Mouse (Mus musculus) hindbrain, postnatal 0 days (tissue): ENCODE measurements around the gene Igf1. TPM values are rescaled to one million over a fixed set of nuclear protein-coding genes. Genes with fewer than 3 reads are reported as not detected.

Experiments used
- ATAC-seq: fragments of 200-750 bp; cut with Nextera tagmentation; 2 replicates; pipeline ENCODE4 v1.8.0; 2017; ENCODE audit warnings: mild to moderate bottlenecking, moderate TSS enrichment, moderate library complexity
- DNase-seq: peaks from one replicate; pipeline ENCODE4 v3.0.0-alpha.2; 2015; ENCODE audit warnings: low spot score
- H3K27ac ChIP-seq: fragments of 300-500 bp; sonication (generic); 2 replicates; pipeline ENCODE4 v1.5.1; 2014; ENCODE audit warnings: mild to moderate bottlenecking
- H3K27me3 ChIP-seq: fragments of 300-500 bp; sonication (generic); 2 replicates; pipeline ENCODE4 v1.6.1; 2014; ENCODE audit warnings: low read length, mixed read lengths; ENCODE audit not compliant: insufficient read depth
- H3K36me3 ChIP-seq: fragments of 300-500 bp; sonication (generic); 2 replicates; pipeline ENCODE4 v1.6.1; 2014; ENCODE audit warnings: low read length, mixed read lengths; ENCODE audit not compliant: insufficient read depth
- H3K4me1 ChIP-seq: fragments of 300-500 bp; sonication (generic); 2 replicates; pipeline ENCODE4 v1.6.1; 2014; ENCODE audit warnings: antibody characterized with exemption, low read length, mixed read lengths; ENCODE audit not compliant: insufficient read depth
- H3K4me2 ChIP-seq: fragments of 300-500 bp; sonication (generic); 2 replicates; pipeline ENCODE4 v1.6.1; 2014; ENCODE audit warnings: low read depth, mild to moderate bottlenecking, low read length, moderate library complexity, mixed read lengths
- H3K4me3 ChIP-seq: fragments of 300-500 bp; sonication (generic); 2 replicates; pipeline ENCODE4 v1.5.1; 2014; ENCODE audit warnings: low read length
- H3K9ac ChIP-seq: fragments of 300-500 bp; sonication (generic); replicated peaks from 2 replicates; pipeline ENCODE4 v1.6.1; 2014; ENCODE audit warnings: mild to moderate bottlenecking, low read length, moderate library complexity, mixed read lengths
- H3K9me3 ChIP-seq: fragments of 300-500 bp; sonication (generic); 2 replicates; pipeline ENCODE4 v1.6.1; 2016; ENCODE audit warnings: low read length, mixed read lengths
- CTCF ChIP-seq: IDR thresholded peaks from 2 replicates; pipeline ENCODE4 v1.5.1; 2016; ENCODE audit warnings: antibody characterized with exemption, control low read depth, low read depth
- WGBS: fragments of 180-500 bp; shearing (Covaris S2); extraction: QIAGEN DNeasy Blood & Tissue Kit; methylation state at CpG from one replicate; pipeline ENCODE4 v1.1.7; 2014; 5-methylcytosine and 5-hydroxymethylcytosine counted together
- polyA plus RNA-seq: library from polyadenylated mRNA; unstranded; fragments of >200 nt; fragmentation: Nextera tagmentation; extraction: Ambion mirVana; gene quantifications from 2 replicates; pipeline ENCODE4 v1.2.1, GENCODE M21; 2015
- total RNA-seq: library from RNA; depleted of rRNA; stranded (reverse); fragments of >200 nt; gene quantifications from 2 replicates; pipeline ENCODE4 v1.2.3, GENCODE M21; 2014

Igf1 gene
- total and polyA plus RNA-seq, 2 experiments from 2014 or later, result 9.1 to 14.6 TPM

DNA sequence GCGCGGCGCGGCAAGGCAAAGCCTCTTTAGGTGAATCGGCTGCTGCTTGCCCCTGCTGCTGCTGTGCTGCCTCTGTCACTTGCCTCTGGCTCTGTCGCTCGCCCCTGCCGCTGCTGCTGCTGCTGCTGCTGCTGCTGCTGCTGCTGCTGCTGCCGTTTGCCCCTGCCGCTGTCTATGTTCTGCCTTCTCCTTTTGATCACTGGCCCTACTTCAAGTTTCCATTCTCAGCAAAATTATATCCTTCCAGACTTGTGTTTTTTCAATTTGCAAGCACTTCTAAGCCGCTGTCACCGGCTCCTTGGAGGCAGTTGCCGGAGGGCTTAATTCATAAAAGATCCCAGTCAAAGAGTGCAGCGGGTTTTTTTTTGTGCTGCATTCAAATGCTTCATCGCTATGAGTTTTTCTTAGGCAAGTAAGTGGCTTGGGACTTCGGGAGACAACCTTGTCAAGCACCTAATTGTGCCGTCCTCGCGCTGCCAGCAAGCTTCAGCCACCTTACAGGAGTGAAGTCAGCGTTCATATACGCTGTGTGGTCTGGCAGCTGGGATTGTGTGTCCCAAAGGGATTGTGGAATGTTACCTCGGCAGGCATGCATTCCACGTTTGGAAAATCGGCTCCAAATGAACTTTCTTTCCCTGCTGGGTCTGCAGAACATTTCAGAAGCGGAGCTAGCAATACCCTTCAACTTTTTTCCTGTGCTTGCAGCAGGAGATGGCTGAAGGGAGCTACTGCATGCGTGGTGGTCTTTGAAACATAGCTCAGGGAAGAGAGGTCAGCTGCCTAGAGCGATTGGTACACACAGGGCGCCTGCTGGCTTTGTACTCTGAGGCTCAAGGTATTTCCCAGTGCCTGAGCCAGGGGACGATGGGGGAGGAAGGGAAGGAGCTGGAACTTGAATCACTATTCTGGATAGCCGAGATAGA is 2.4 kb downstream of the Igf1 start:
- no peak for TF ChIP-seq CTCF
- Histone ChIP-seq H3K9ac (peak overlapping the region; percentile 35; the same call in 1 of the 2 replicates), H3K36me3 (no peaks in the 10 kb centered on the region), H3K9me3 (no peaks in the 10 kb centered on the region), H3K4me2 (peak overlapping the region; percentile 77), H3K27me3 (no peaks in the 10 kb centered on the region), H3K4me3 (peak overlapping the region; percentile 40), H3K27ac (no peak overlapping the region), H3K4me1 (peaks cover 7% of the 10 kb centered on the region)
- peak; percentile 33 for DNase-seq
- WGBS, result under 1% methylated on average over 30 of the region's 30 CpGs
- no peak for ATAC-seq

GRCm38 (mm10) chr10:87861104-87861455 is 3.0 kb downstream of the Igf1 start:
- Histone ChIP-seq H3K4me2 (peak overlapping the region; percentile 77), H3K27ac (no peak overlapping the region), H3K9ac (no peak overlapping the region; the same call in 1 of the 2 replicates), H3K27me3 (no peaks in the 10 kb centered on the region), H3K36me3 (no peaks in the 10 kb centered on the region), H3K9me3 (no peaks in the 10 kb centered on the region), H3K4me1 (peaks cover 7% of the 10 kb centered on the region), H3K4me3 (peak overlapping the region; percentile 40)
- ATAC-seq (no peak), DNase-seq (no peak)
- 64% methylated on average over 6 of the region's 6 CpGs for WGBS
- no peak for TF ChIP-seq CTCF

GRCm38 (mm10) chr10:87862899-87863298 is 4.8 kb downstream of the Igf1 start:
- no peak overlapping the region for H3K9ac ChIP-seq
- H3K9me3 ChIP-seq, result no peaks in the 10 kb centered on the region
- H3K4me2 ChIP-seq, result no peak overlapping the region
- peaks cover 7% of the 10 kb centered on the region for H3K4me1 ChIP-seq
- DNase-seq, result no peak
- no peak for TF ChIP-seq CTCF
- no peaks in the 10 kb centered on the region for H3K36me3 ChIP-seq
- H3K4me3 ChIP-seq, result no peak overlapping the region
- 53% methylated on average over 7 of the region's 7 CpGs for WGBS
- H3K27ac ChIP-seq, result no peak overlapping the region
- no peaks in the 10 kb centered on the region for H3K27me3 ChIP-seq
- ATAC-seq, result no peak

DNA sequence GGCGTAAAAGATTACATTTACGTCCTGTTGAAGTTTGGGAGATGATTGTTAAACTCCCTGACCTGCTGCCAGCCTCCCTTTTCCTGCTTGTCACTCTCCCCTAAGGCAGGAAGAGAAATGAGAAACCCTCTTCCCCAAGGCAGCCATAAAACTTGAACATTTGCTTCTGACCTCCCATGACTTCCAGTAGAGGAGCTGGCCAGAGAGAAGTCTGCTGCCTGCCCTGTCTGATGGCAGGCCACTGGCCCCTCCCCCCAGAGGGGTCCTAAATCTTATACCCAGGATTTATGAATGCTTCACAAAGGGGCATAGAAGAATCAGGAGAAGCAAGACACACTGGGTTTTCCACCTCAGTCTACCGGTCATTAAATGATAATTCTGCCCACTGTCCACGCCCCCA is 5.3 kb downstream of the Igf1 start:
- Histone ChIP-seq H3K36me3 (no peaks in the 10 kb centered on the region), H3K9ac (no peak overlapping the region), H3K27ac (no peak overlapping the region), H3K9me3 (no peaks in the 10 kb centered on the region), H3K4me2 (no peak overlapping the region), H3K4me1 (peaks cover 7% of the 10 kb centered on the region), H3K27me3 (no peaks in the 10 kb centered on the region), H3K4me3 (no peak overlapping the region)
- no peak for ATAC-seq
- no peak for TF ChIP-seq CTCF
- 84% methylated on average over 4 of the region's 4 CpGs for WGBS
- no peak for DNase-seq

GRCm38 (mm10) chr10:87865712-87866111 is 7.6 kb downstream of the Igf1 start:
- no peak for ATAC-seq
- peaks cover 5% of the 10 kb centered on the region for H3K4me1 ChIP-seq
- no peak for TF ChIP-seq CTCF
- H3K4me3 ChIP-seq, result no peak overlapping the region
- no peak overlapping the region for H3K27ac ChIP-seq
- H3K36me3 ChIP-seq, result no peaks in the 10 kb centered on the region
- H3K9me3 ChIP-seq, result no peaks in the 10 kb centered on the region
- DNase-seq, result no peak
- H3K27me3 ChIP-seq, result no peaks in the 10 kb centered on the region
- H3K4me2 ChIP-seq, result no peak overlapping the region
- no peak overlapping the region for H3K9ac ChIP-seq
- 93% methylated on average over 9 of the region's 9 CpGs for WGBS

DNA sequence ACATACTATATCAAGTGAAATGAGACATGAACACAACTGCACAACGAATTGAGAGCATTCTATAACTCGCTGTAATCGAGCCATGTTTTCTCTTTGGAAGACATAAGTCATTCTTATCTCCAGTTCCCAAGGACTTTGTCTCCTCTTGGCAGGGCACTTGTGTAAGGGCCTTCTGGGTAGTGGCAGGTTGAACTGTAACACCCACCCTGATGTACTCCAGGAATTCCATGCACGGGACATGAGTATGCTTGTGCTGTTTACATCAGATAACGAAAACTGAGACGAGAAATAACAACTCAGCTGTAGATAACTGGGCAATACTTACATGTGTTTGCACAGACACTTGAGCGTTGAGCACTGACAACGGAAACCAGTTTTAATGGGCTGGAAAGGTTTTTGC is 8.4 kb downstream of the Igf1 start:
- Histone ChIP-seq H3K4me2 (no peak overlapping the region), H3K27me3 (no peaks in the 10 kb centered on the region), H3K36me3 (no peaks in the 10 kb centered on the region), H3K9ac (no peak overlapping the region), H3K27ac (no peak overlapping the region), H3K9me3 (no peaks in the 10 kb centered on the region), H3K4me3 (no peak overlapping the region), H3K4me1 (no peaks in the 10 kb centered on the region)
- WGBS, result 86% methylated on average over 8 of the region's 8 CpGs
- ATAC-seq (no peak), DNase-seq (no peak)
- no peak for TF ChIP-seq CTCF

GRCm38 (mm10) chr10:87867217-87867616 is 9.2 kb downstream of the Igf1 start:
- Histone ChIP-seq H3K9ac (no peak overlapping the region), H3K4me3 (no peak overlapping the region), H3K9me3 (no peaks in the 10 kb centered on the region), H3K36me3 (no peaks in the 10 kb centered on the region), H3K27ac (no peak overlapping the region), H3K4me2 (no peak overlapping the region), H3K27me3 (no peaks in the 10 kb centered on the region), H3K4me1 (no peaks in the 10 kb centered on the region)
- 92% methylated on average over 2 of the region's 2 CpGs for WGBS
- DNase-seq (no peak), ATAC-seq (no peak)
- TF ChIP-seq CTCF, result no peak
